Mouse (Mus musculus): ENCODE results near the gene Prkar2b.

Prkar2b gene

DNA sequence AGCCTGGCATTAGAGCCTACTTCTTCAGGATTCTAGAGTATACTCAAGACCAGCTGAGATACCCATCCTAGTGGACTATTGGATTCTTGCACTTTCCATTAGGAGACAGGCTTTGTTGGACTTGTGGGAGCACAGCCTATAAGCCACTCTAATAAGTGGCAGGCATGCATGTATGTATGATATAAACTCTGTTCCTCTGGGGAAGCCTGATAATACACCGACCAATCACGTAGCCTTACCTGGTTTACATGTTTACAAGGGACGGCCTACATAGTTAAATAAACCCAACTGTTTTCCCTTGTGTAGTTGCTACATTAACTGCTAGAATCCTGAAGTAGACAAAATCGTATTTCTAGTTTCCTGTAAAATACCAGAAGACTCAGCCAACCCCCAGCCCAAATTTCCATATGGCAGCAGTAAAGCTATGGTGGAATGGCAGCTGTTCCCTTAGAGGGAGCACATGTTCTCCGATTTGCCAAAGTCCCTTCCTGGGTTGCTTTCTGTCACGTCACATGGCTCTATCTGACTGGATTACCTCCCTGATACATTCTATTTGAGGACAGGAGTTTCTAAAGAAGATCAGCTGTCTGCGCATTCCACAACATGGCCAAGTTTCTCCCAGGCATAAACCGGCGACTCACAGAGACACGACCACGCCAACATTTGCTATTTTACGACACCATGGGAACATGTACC is 95.4 kb downstream of the Prkar2b start:
- no peak for DNase-seq

- DNase-seq: no peak
Measured at GRCm38 (mm10) chr12:31964074-31964473, 97.0 kb downstream of the Prkar2b start.

- no peak for DNase-seq
Measured at GRCm38 (mm10) chr12:31955843-31956242, 105.3 kb downstream of the Prkar2b start.

DNA sequence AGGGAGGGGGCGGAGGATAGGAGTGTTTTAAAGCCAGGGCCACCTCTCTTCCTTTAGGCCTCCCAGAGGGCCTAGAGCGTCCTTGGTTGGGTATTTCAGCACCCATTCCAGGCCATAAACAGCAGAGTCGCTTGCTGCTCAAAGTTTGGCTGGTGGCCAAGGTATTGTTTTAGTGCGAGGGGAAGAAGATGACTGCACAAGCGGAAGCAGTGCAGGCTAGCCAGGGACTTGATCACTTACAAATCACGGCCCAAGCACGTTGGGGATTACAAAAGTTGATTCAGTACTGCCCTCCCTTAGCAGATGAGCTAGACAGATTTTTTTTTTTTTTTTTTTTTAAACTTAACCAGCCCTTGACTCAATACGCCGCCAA is 110.5 kb downstream of the Prkar2b start:
- DNase-seq: no peak

- peak; percentile 99 for DNase-seq
Measured at GRCm38 (mm10) chr12:31949759-31950658, 111.1 kb downstream of the Prkar2b start, which contains the start of gene Hbp1. Gene Hbp1, minus strand, starts transcription at chr12:31950535.

DNA sequence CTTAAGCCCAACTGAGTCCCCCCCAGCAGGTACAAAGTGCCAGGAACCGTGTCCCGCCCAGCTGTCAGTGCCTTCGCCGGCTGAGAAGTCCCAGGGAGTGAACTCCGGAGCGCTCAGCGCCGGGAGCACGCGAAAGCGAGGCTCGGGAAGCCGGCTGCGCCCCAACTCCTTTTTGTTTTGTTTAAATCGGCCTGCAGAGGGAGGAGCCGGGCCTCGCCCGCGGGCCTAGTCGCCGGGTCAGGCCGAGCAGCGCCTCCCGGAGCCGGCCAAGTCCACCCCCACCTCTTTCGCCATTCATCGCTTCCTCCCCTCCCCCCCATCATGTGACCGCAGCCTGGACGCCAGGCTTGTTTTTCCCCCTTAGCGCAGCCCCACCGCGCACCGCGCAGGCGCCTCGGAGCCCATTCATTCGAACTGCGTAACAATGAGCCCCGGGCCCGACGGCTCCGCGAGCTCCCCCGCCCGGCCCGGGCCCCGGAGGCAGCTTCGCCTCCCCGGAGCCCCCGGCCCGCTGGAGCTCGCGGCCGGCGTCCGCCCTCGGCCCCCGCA is 111.8 kb downstream of the Prkar2b start:
- DNase-seq: peak; percentile 96

DNA sequence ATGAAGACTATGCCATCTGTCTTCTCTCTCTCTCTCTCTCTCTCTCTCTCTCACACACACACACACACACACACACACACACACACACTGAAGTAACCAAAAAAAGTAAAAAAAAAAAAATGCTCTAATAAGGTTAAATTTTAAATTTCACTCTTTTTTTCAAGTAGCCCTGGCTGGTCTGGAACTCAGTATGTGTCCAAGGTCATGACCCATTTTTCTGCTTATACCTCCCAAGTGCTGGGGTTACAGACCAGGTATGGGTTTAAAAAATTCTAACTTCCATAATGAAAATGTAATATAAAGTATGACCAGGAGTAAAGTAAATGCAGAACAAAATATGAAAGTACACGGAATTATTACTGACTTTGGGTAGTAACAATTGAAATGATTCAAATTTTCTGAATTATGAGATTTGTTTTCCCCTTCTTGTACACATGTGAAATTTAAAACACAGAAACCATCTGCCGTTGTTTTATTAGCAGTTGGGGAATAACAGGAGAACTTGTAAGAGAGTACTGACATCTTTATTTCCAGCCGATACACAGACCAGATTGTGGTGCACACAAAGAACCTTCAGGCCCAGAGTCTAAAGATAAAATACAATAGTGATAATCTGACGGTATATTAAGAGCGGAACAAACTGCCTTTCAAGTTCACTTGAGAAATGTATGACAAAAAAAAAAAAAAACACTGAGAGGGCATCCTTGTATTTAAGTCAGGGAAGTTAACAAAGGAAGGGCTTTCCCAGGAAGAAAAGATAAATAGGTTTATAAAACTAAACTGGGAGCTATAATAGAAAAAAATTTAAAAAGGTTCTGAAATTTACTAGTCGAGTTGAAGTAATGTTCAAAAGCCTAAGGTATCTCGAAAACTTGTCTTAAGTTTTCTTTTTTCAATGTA is 112.7 kb downstream of the Prkar2b start:
- no peak for DNase-seq

DNA sequence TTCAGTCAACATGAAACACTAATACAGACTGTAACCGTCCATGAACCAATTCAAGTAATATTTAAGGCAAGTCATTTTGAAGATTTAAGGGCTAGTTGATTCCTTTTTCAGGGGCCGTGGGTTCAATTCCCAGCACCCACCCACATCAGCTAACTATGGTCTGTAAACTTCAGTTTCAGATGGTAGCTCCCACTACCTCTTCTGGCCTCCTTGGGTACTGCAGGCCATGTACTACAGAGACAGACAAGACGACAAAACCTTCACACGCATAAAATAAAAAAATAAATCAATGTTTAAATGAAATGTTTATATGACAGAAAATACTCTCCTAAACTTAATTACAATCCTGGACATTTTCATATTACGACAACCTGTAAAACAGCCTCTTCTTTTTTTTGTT is 113.6 kb downstream of the Prkar2b start:
- no peak for DNase-seq

DNA sequence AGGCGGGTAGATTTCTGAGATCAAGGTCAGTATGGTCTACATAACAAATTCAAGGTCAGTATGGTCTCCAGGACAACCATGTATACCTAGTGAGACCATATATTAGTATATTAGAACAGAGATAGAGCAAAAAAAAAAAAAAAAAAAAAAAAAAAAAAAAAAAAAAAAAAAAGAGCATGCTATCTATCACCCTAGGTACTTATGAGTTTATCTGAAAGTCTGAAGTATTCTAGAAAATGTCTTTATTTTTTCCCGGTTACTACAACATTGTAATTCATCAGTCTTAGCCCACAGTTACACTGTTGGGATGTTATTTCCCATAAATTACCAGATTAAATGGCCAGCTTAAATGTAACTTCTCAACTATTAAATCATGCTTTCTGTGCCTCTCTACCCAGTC is 116.7 kb downstream of the Prkar2b start:
- DNase-seq: no peak

GRCm38 (mm10) chr12:31943020-31943654 is 118.0 kb downstream of the Prkar2b start:
- DNase-seq: no peak

DNA sequence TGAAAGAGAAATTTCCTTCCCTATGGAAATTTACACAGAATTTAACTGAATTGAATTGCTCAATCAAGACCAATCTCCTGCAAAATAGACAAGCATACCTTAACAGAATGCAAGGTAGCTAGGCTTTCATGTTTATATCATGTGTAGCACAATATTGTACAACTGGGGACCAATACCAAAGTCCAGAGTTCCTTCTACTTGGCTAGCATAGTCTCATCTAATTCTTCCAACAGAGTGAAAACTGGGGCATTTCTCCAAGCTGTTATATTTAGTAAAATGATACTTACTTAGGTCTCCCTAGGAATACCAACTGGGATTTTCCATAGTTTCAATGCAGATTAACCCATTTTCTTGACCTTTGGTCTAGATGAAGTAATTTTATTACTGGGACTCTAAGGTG is 122.1 kb downstream of the Prkar2b start:
- no peak for DNase-seq

GRCm38 (mm10) chr12:31938391-31938997 is 122.6 kb downstream of the Prkar2b start:
- DNase-seq: no peak

GRCm38 (mm10) chr12:31937613-31938012 is 123.5 kb downstream of the Prkar2b start:
- DNase-seq: no peak

GRCm38 (mm10) chr12:31936657-31937300 is 124.3 kb downstream of the Prkar2b start:
- DNase-seq: no peak

DNA sequence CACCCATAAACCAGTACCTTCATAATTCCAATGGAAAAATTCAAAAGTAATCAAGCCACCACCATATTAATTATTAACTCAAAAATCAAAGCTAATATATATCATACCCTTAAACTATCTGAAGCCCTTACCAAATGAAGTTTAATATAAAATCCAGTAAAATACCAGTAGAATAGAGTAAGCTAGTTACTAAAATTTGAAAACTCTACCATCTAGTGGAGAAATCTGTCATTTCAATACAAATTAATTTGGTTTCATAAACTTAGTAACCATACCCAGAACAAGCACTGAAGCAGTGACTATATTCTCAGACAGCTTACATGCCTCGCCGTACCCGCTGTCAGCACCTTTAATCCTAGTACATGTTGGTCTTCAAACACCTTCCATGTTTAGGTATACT is 129.3 kb downstream of the Prkar2b start:
- DNase-seq: no peak

GRCm38 (mm10) chr12:31928498-31928897 is 132.6 kb downstream of the Prkar2b start:
- DNase-seq: no peak

GRCm38 (mm10) chr12:31926661-31927061 is 134.4 kb downstream of the Prkar2b start:
- peak; percentile 49 for DNase-seq

GRCm38 (mm10) chr12:31925343-31925742 is 135.8 kb downstream of the Prkar2b start:
- DNase-seq: no peak

GRCm38 (mm10) chr12:31924135-31924534 is 137.0 kb downstream of the Prkar2b start:
- DNase-seq: no peak

GRCm38 (mm10) chr12:31920464-31921405 is 140.4 kb downstream of the Prkar2b start:
- DNase-seq: peak; percentile 24
